Mouse (Mus musculus): ENCODE data around the gene Cldn15.

DNA sequence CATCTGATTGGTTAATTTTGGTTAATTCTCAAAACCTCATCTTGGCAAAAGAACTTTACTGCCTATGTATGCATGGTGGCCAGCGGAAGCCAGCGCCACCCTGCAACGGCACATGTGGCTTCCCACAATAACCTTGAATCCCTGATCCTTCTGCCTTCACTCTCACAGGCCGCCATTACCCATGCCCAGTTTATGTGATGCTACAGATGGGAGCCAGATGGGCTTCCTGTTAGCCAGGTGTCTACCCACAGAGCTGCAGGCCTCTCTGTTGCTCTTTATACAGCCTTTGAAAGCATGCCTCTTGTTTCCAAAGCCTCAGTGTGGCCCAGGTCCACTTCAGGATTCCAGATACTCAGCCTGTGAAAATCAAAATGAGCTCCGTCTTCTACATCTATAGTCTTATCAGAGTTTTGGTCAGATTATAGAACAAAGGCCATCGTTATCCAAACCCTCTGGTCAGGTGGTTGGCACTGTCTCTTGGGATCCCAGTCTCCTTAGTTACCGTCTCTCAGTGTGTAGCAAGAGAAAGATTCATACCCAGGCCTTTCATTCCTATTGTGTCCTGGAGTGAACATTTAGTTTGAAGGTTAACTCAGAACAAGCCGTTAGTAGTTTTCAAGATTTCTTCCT is 48.7 kb upstream of the Cldn15 start:
- TF ChIP-seq CTCF (IDR thresholded peaks at IDR 0.05), result no peak
- no peak for TF ChIP-seq POLR2A (IDR thresholded peaks at IDR 0.05; ENCODE audit: insufficient read depth, low read depth, low read length)
- no peak for TF ChIP-seq EP300 (IDR thresholded peaks at IDR 0.05; ENCODE audit: insufficient read depth, low read depth, low read length)

All from heart, adult 2 months (tissue).